ENCODE assay signal across 11 mouse cellular contexts in genomic region chr2:29466396-29466795, GRCm38 (mm10).
A peak's percentile ranks its signal among the peaks of the same experiment; 100 is the strongest.
DNase-seq lines count a peak whose midpoint lies in the region; ATAC-seq lines count a peak whose summit lies in the region.
"Had no signal": no experiment of that assay in that cellular context is flagged by ENCODE, and none has a peak within 500 bp of the region (broad histone marks: within the 10 kb centered on the region; RNA-seq: fewer than 3 reads in every experiment).

No protein-coding gene starts in this region.

- H3K4me1 ChIP-seq in kidney, embryonic 14.5 days (ENCODE audit: control insufficient read depth, insufficient read depth, low read length): peaks cover 18% of the 10 kb centered on the region
- peaks cover 38% of the 10 kb centered on the region for H3K4me1 ChIP-seq in forebrain, embryonic 10.5 days
- peaks cover 29% of the 10 kb centered on the region for H3K4me1 ChIP-seq in heart, embryonic 16.5 days (ENCODE audit: control insufficient read depth, insufficient read depth, low read length)
- peaks cover 6% of the 10 kb centered on the region; the same call in 1 of the 2 replicates for H3K4me1 ChIP-seq in intestine, embryonic 15.5 days (replicated peaks)

- no peak overlapping the region for H3K4me2 ChIP-seq in kidney, embryonic 14.5 days (replicated peaks; ENCODE audit: low read depth, low read length)
- no peak overlapping the region for H3K4me2 ChIP-seq in heart, embryonic 16.5 days (ENCODE audit: low read depth, low read length)
- H3K4me2 ChIP-seq in intestine, embryonic 15.5 days (replicated peaks): no peak overlapping the region
- H3K4me2 ChIP-seq: heart, embryonic 13.5 days; liver, embryonic 15.5 days had no signal

- no peak overlapping the region for H3K9ac ChIP-seq in kidney, embryonic 14.5 days (ENCODE audit: low read depth, low read length)
- H3K9ac ChIP-seq in heart, embryonic 16.5 days (ENCODE audit: low read length): no peak overlapping the region
- no peak overlapping the region for H3K9ac ChIP-seq in intestine, embryonic 15.5 days
- H3K9ac ChIP-seq: heart, embryonic 13.5 days; liver, embryonic 15.5 days had no signal

- peak; percentile 21 to 26 for DNase-seq in kidney, postnatal 4 days
- no peak for DNase-seq in forebrain, embryonic 10.5 days (ENCODE audit: extremely low spot score, low spot score)
- DNase-seq in urinary bladder, postnatal 14 days (ENCODE audit: low spot score): no peak
- DNase-seq in thymus, postnatal 14 days: no peak
- DNase-seq: cerebellum, adult 11 months had no signal

- H3K9me3 ChIP-seq in kidney, embryonic 14.5 days (ENCODE audit: control insufficient read depth, low read length): no peaks in the 10 kb centered on the region
- no peaks in the 10 kb centered on the region for H3K9me3 ChIP-seq in forebrain, embryonic 10.5 days
- no peaks in the 10 kb centered on the region for H3K9me3 ChIP-seq in heart, embryonic 16.5 days (replicated peaks; ENCODE audit: control insufficient read depth, low read length)
- H3K9me3 ChIP-seq in intestine, embryonic 15.5 days: no peaks in the 10 kb centered on the region
- H3K9me3 ChIP-seq: heart, embryonic 13.5 days; liver, embryonic 15.5 days had no signal

- H3K27ac ChIP-seq in kidney, embryonic 14.5 days (ENCODE audit: low read depth, low read length): no peak overlapping the region
- peak overlapping the region; percentile 62; the same call in 1 of the 2 replicates for H3K27ac ChIP-seq in forebrain, embryonic 10.5 days
- H3K27ac ChIP-seq in heart, embryonic 16.5 days (ENCODE audit: low read length): no peak overlapping the region
- H3K27ac ChIP-seq in intestine, embryonic 15.5 days: no peak overlapping the region
- H3K27ac ChIP-seq: heart, embryonic 13.5 days; liver, embryonic 15.5 days had no signal

- H3K4me3 ChIP-seq in kidney, embryonic 14.5 days (ENCODE audit: low read length): no peak overlapping the region
- no peak overlapping the region for H3K4me3 ChIP-seq in forebrain, embryonic 10.5 days
- H3K4me3 ChIP-seq in heart, embryonic 16.5 days (ENCODE audit: low read length): no peak overlapping the region
- H3K4me3 ChIP-seq in intestine, embryonic 15.5 days (replicated peaks): no peak overlapping the region
- H3K4me3 ChIP-seq: heart, embryonic 13.5 days; liver, embryonic 15.5 days had no signal

- no peaks in the 10 kb centered on the region for H3K27me3 ChIP-seq in kidney, embryonic 14.5 days (ENCODE audit: control insufficient read depth, insufficient read depth, low read length)
- H3K27me3 ChIP-seq in forebrain, embryonic 10.5 days (ENCODE audit: poor library complexity, severe bottlenecking): no peaks in the 10 kb centered on the region
- H3K27me3 ChIP-seq in heart, embryonic 16.5 days (ENCODE audit: control insufficient read depth, insufficient read depth, low read length): no peaks in the 10 kb centered on the region
- no peaks in the 10 kb centered on the region for H3K27me3 ChIP-seq in intestine, embryonic 15.5 days (replicated peaks)
- H3K27me3 ChIP-seq: heart, embryonic 13.5 days; liver, embryonic 15.5 days had no signal

- ATAC-seq in kidney, embryonic 14.5 days (ENCODE audit: low FRiP score, low TSS enrichment): no peak
- peak; percentile 59; the same call in 1 of the 2 replicates for ATAC-seq in heart, embryonic 16.5 days (replicated peaks; ENCODE audit: extremely low read depth, insufficient read depth, low FRiP score)
- peak; percentile 38; the same call in 1 of the 2 replicates for ATAC-seq in megakaryocyte, adult 5-6 weeks (ENCODE audit: poor library complexity, severe bottlenecking)
- ATAC-seq in intestine, embryonic 15.5 days: no peak

- no peaks in the 10 kb centered on the region for H3K36me3 ChIP-seq in kidney, embryonic 14.5 days (ENCODE audit: control insufficient read depth, insufficient read depth, low read length)
- H3K36me3 ChIP-seq in forebrain, embryonic 10.5 days (replicated peaks): no peaks in the 10 kb centered on the region
- no peaks in the 10 kb centered on the region for H3K36me3 ChIP-seq in heart, embryonic 16.5 days (ENCODE audit: control insufficient read depth, insufficient read depth)
- H3K36me3 ChIP-seq in intestine, embryonic 15.5 days: no peaks in the 10 kb centered on the region
- H3K36me3 ChIP-seq: heart, embryonic 13.5 days; liver, embryonic 15.5 days had no signal

- WGBS in kidney, embryonic 14.5 days: 65% methylated on average over 4 of the region's 4 CpGs
- 91% methylated on average over 4 of the region's 4 CpGs for WGBS in forebrain, embryonic 10.5 days
- WGBS in heart, embryonic 16.5 days: 35% methylated on average over 4 of the region's 4 CpGs
- WGBS in intestine, embryonic 15.5 days: 69% methylated on average over 4 of the region's 4 CpGs

Comparison
In these comparisons a context has a peak if more than half of its experiments do, and no peak if none do; other contexts are left out.
1. DNase-seq: peak in kidney, postnatal 4 days (2 of 2); none in forebrain, embryonic 10.5 days (single experiment), urinary bladder, postnatal 14 days (single experiment) and thymus, postnatal 14 days (single experiment).
2. ATAC-seq: peak in heart, embryonic 16.5 days (single experiment) and megakaryocyte, adult 5-6 weeks (single experiment); none in kidney, embryonic 14.5 days (single experiment) and intestine, embryonic 15.5 days (single experiment).